Mouse (Mus musculus): ENCODE data around the gene Anapc7. TPM values are rescaled to one million over a fixed set of nuclear protein-coding genes. Genes with fewer than 3 reads are reported as not detected.
"Not testable (repeated sequence)": the region's sequence is repeated elsewhere in the genome, so short reads cannot be mapped to it uniquely, and the experiment has no call there.

The Anapc7 gene
- total RNA-seq, 2 experiments from 2014 or later, result 32.2 to 35.0 TPM

- DNase-seq (ENCODE audit: low spot score in 2 of 2), result no peak
Observed at GRCm38 (mm10) chr5:122403362-122403761, 18.1 kb upstream of the Anapc7 start.

- DNase-seq (ENCODE audit: low spot score in 2 of 2), result no peak
Observed at GRCm38 (mm10) chr5:122405537-122405936, 16.0 kb upstream of the Anapc7 start.

- DNase-seq (ENCODE audit: low spot score in 2 of 2), result no peak
Observed at GRCm38 (mm10) chr5:122409692-122410645, 11.5 kb upstream of the Anapc7 start.

GRCm38 (mm10) chr5:122411892-122412291 lies 9.6 kb upstream of the Anapc7 start:
- no peak for DNase-seq (ENCODE audit: low spot score in 2 of 2)

- no peak for DNase-seq (ENCODE audit: low spot score in 2 of 2)
Observed at GRCm38 (mm10) chr5:122412826-122413225, 8.7 kb upstream of the Anapc7 start.

- DNase-seq (ENCODE audit: low spot score in 2 of 2), result no peak
Observed at GRCm38 (mm10) chr5:122414351-122414750, 7.1 kb upstream of the Anapc7 start.

- no peak for DNase-seq (ENCODE audit: low spot score in 2 of 2)
Observed at GRCm38 (mm10) chr5:122415465-122415864, 6.0 kb upstream of the Anapc7 start.

- not testable (repeated sequence) for DNase-seq (ENCODE audit: low spot score in 2 of 2)
Observed at GRCm38 (mm10) chr5:122420676-122421075, 817 bp upstream of the Anapc7 start.

- DNase-seq (ENCODE audit: low spot score in 2 of 2), result peak; percentile 85 to 88
Observed at GRCm38 (mm10) chr5:122422071-122422964, 825 bp downstream of the Anapc7 start.

GRCm38 (mm10) chr5:122423083-122423482 lies 1.6 kb downstream of the Anapc7 start:
- DNase-seq (ENCODE audit: low spot score in 2 of 2), result no peak

GRCm38 (mm10) chr5:122425550-122425949 lies 4.1 kb downstream of the Anapc7 start:
- DNase-seq (ENCODE audit: low spot score in 2 of 2), result no peak

- no peak for DNase-seq (ENCODE audit: low spot score in 2 of 2)
Observed at GRCm38 (mm10) chr5:122430036-122430775, 8.7 kb downstream of the Anapc7 start.

- no peak for DNase-seq (ENCODE audit: low spot score in 2 of 2)
Observed at GRCm38 (mm10) chr5:122431221-122431620, 9.7 kb downstream of the Anapc7 start.

- DNase-seq (ENCODE audit: low spot score in 2 of 2), result no peak
Observed at GRCm38 (mm10) chr5:122434541-122434940, 13.0 kb downstream of the Anapc7 start.

GRCm38 (mm10) chr5:122439400-122440094 lies 18.1 kb downstream of the Anapc7 start:
- DNase-seq (ENCODE audit: low spot score in 2 of 2), result no peak

GRCm38 (mm10) chr5:122440095-122440630 lies 18.7 kb downstream of the Anapc7 start:
- no peak for DNase-seq (ENCODE audit: low spot score in 2 of 2)

GRCm38 (mm10) chr5:122444492-122444891 lies 23.0 kb downstream of the Anapc7 start:
- no peak for DNase-seq (ENCODE audit: low spot score in 2 of 2)

GRCm38 (mm10) chr5:122445051-122445610 lies 23.6 kb downstream of the Anapc7 start:
- no peak for DNase-seq (ENCODE audit: low spot score in 2 of 2)

- no peak for DNase-seq (ENCODE audit: low spot score in 2 of 2)
Observed at GRCm38 (mm10) chr5:122447857-122448256, 26.4 kb downstream of the Anapc7 start.

- DNase-seq (ENCODE audit: low spot score in 2 of 2), result no peak
Observed at GRCm38 (mm10) chr5:122448869-122449268, 27.4 kb downstream of the Anapc7 start.
